Mouse (Mus musculus) cortical plate, adult 2 months (tissue): ENCODE results near the gene Dpf1.

ENCODE experiments used
- CTCF ChIP-seq: fragments of 200-500 bp; IDR thresholded peaks from 2 replicates; pipeline ENCODE4 v1.5.1; 2011; ENCODE audit warnings: mild to moderate bottlenecking, control low read depth, low read length; ENCODE audit not compliant: insufficient read depth; ENCODE audit errors: extremely low read depth
- POLR2A ChIP-seq: fragments of 200-500 bp; IDR thresholded peaks from 2 replicates; pipeline ENCODE4 v1.6.1; 2011; ENCODE audit warnings: mild to moderate bottlenecking, low read length, control low read depth; ENCODE audit not compliant: insufficient read depth; ENCODE audit errors: extremely low read depth

GRCm38 (mm10) chr7:29301127-29301566 is 2.6 kb upstream of the Dpf1 start:
- TF ChIP-seq CTCF = peak; percentile 68
- no peak for TF ChIP-seq POLR2A
